26 mouse cellular contexts compared by ENCODE assay signal in the genomic region with DNA sequence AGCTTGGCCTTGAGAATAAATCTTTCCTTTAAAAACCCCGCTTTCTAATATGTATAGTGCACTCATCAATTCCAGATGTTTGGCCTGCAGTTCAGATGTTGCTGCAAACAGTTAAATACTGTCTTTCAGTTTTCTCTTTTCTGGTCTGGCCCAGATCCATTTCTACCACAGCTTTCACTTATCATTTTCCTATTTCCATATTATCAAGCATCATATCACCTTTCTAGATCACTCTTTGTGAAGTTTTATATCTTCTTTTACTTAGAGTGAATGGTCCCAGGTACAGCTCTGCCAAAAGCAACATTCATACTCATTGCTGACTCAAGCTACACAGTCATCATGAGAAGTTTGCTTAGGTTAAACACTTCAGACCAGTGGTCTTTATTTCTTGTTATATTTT. TPM values are rescaled to one million over a fixed set of nuclear protein-coding genes. Genes with fewer than 3 reads are reported as not detected.
"Had no signal": no experiment of that assay in that cellular context is flagged by ENCODE, and none has a peak within 500 bp of the region (broad histone marks: within the 10 kb centered on the region; RNA-seq: fewer than 3 reads in every experiment).

No protein-coding gene starts in this region.

- H3K36me3 ChIP-seq: heart, embryonic 10.5 days; heart, embryonic 12.5 days; hindbrain, embryonic 10.5 days; hindbrain, embryonic 12.5 days; intestine, embryonic 15.5 days; limb, embryonic 13.5 days; liver, embryonic 13.5 days; liver, embryonic 15.5 days had no signal

- DNase-seq: gastrocnemius, adult 2 months; gastrocnemius, postnatal 10 days; gastrocnemius, postnatal 25 days; heart, adult 18-20 months; heart, postnatal 10 days; heart, postnatal 4 days; kidney, adult 18-20 months; kidney, adult 8-10 months; kidney, postnatal 14 days; kidney, postnatal 36 days; liver; liver, embryonic 13.5 days had no signal

- H3K9ac ChIP-seq: heart, embryonic 12.5 days; hindbrain, embryonic 12.5 days; hindbrain, embryonic 14.5 days; intestine, embryonic 15.5 days; limb, embryonic 13.5 days; liver, embryonic 13.5 days; liver, embryonic 15.5 days had no signal

- H3K27me3 ChIP-seq: heart, embryonic 12.5 days; hindbrain, embryonic 12.5 days; intestine, embryonic 15.5 days; liver, embryonic 13.5 days; liver, embryonic 15.5 days had no signal

- ATAC-seq: hindbrain, embryonic 16.5 days; inflammation-experienced regulatory T-cells, adult 6 months; intestine, embryonic 15.5 days; intestine, postnatal 0 days had no signal

- H3K9me3 ChIP-seq: heart, embryonic 10.5 days; heart, embryonic 12.5 days; hindbrain, embryonic 10.5 days; hindbrain, embryonic 12.5 days; intestine, embryonic 15.5 days; limb, embryonic 13.5 days; liver, embryonic 13.5 days; liver, embryonic 15.5 days had no signal

- H3K4me1 ChIP-seq: heart, embryonic 10.5 days; heart, embryonic 12.5 days; hindbrain, embryonic 10.5 days; hindbrain, embryonic 12.5 days; intestine, embryonic 15.5 days; limb, embryonic 13.5 days; liver, embryonic 13.5 days; liver, embryonic 15.5 days had no signal

- H3K4me3 ChIP-seq: gastrocnemius, adult 2 months; heart, embryonic 10.5 days; heart, embryonic 12.5 days; hindbrain, embryonic 10.5 days; hindbrain, embryonic 12.5 days; intestine, embryonic 15.5 days; left cerebral cortex, adult 2 months; limb, embryonic 13.5 days; liver, embryonic 13.5 days; liver, embryonic 15.5 days had no signal

- H3K27ac ChIP-seq: gastrocnemius, adult 2 months; heart, embryonic 10.5 days; hindbrain, embryonic 10.5 days; hindbrain, embryonic 12.5 days; hindbrain, embryonic 14.5 days; intestine, embryonic 15.5 days; kidney, postnatal 0 days; left cerebral cortex, adult 2 months; limb, embryonic 13.5 days; liver, embryonic 13.5 days; liver, embryonic 15.5 days had no signal

- H3K4me2 ChIP-seq: heart, embryonic 12.5 days; hindbrain, embryonic 12.5 days; hindbrain, embryonic 14.5 days; intestine, embryonic 15.5 days; limb, embryonic 13.5 days; liver, embryonic 11.5 days; liver, embryonic 13.5 days; liver, embryonic 15.5 days had no signal

RNA-seq across cellular contexts. Expression of a gene that starts 7.8 kb away (rescaled TPM):
- polyA plus RNA-seq: inflammation-experienced regulatory T-cells, adult 6 months had no signal
